In genomic region chr8:72487014-72487413, GRCm38 (mm10) we compare ENCODE assay signal across 23 mouse cellular contexts. TPM values are rescaled to one million over a fixed set of nuclear protein-coding genes. Genes with fewer than 3 reads are reported as not detected.
DNase-seq lines count a peak whose midpoint lies in the region; ATAC-seq and TF ChIP-seq lines count a peak whose summit lies in the region.
"Had no signal": no experiment of that assay in that cellular context is flagged by ENCODE, and none has a peak within 500 bp of the region (broad histone marks: within the 10 kb centered on the region; RNA-seq: fewer than 3 reads in every experiment).

No protein-coding gene starts in this region.

- no peak for DNase-seq in liver, postnatal 0 days
- DNase-seq in liver, embryonic 11.5 days (ENCODE audit: low spot score), result no peak
- DNase-seq in Muller cell, postnatal 12 days (ENCODE audit: inconsistent ontology term), result no peak
- no peak for DNase-seq in lung, adult 18-20 months
- DNase-seq: adrenal gland, postnatal 10 days; B cell, adult 2 months; cerebellum, adult 18-20 months; cerebellum, adult 9-11 months; cerebellum, postnatal 36 days; gastrocnemius, adult 2 months; gastrocnemius, postnatal 25 days; heart, adult 11 months; heart, postnatal 14 days had no signal

- H3K4me3 ChIP-seq in liver, postnatal 0 days (ENCODE audit: low read depth, low read length), result no peak overlapping the region; the same call in 1 of the 2 replicates
- H3K4me3 ChIP-seq in liver, embryonic 11.5 days (ENCODE audit: low read depth, low read length), result no peak overlapping the region
- H3K4me3 ChIP-seq: embryonic facial prominence, embryonic 10.5 days; gastrocnemius, adult 2 months; heart, embryonic 10.5 days; heart, embryonic 15.5 days; hindbrain, embryonic 13.5 days had no signal

- peak; percentile 14; the same call in 1 of the 2 replicates for TF ChIP-seq EP300 in liver, postnatal 0 days (IDR thresholded peaks at IDR 0.05; ENCODE audit: low read depth)

- H3K4me1 ChIP-seq in liver, postnatal 0 days (ENCODE audit: insufficient read depth), result peaks cover 25% of the 10 kb centered on the region
- peaks cover 10% of the 10 kb centered on the region for H3K4me1 ChIP-seq in liver, embryonic 11.5 days (replicated peaks; ENCODE audit: control insufficient read depth, insufficient read depth, low read length)

- H3K4me2 ChIP-seq in liver, postnatal 0 days (ENCODE audit: low read depth, low read length), result peak overlapping the region; percentile 36
- no peak overlapping the region for H3K4me2 ChIP-seq in liver, embryonic 11.5 days
- H3K4me2 ChIP-seq: heart, embryonic 15.5 days; hindbrain, embryonic 13.5 days had no signal

- no peaks in the 10 kb centered on the region for H3K27me3 ChIP-seq in liver, postnatal 0 days (ENCODE audit: insufficient read depth, low read length)
- H3K27me3 ChIP-seq in liver, embryonic 11.5 days (replicated peaks; ENCODE audit: control insufficient read depth, insufficient read depth, low read length), result no peaks in the 10 kb centered on the region
- H3K27me3 ChIP-seq: heart, embryonic 15.5 days; hindbrain, embryonic 13.5 days had no signal

- H3K9me3 ChIP-seq in liver, postnatal 0 days (ENCODE audit: low read length), result no peaks in the 10 kb centered on the region
- H3K9me3 ChIP-seq in liver, embryonic 11.5 days (ENCODE audit: control insufficient read depth, low read length), result no peaks in the 10 kb centered on the region
- H3K9me3 ChIP-seq: embryonic facial prominence, embryonic 10.5 days; G1E; heart, embryonic 10.5 days; heart, embryonic 15.5 days; hindbrain, embryonic 13.5 days had no signal

- peaks cover 64% of the 10 kb centered on the region for H3K36me3 ChIP-seq in liver, postnatal 0 days (replicated peaks; ENCODE audit: insufficient read depth, low read length)
- H3K36me3 ChIP-seq in liver, embryonic 11.5 days (ENCODE audit: control insufficient read depth, insufficient read depth, low read length), result peaks cover 25% of the 10 kb centered on the region; the same call in 1 of the 2 replicates

- no peak overlapping the region for H3K9ac ChIP-seq in liver, postnatal 0 days (replicated peaks)
- H3K9ac ChIP-seq in liver, embryonic 11.5 days (ENCODE audit: low read depth, low read length), result no peak overlapping the region
- H3K9ac ChIP-seq: heart, embryonic 15.5 days; hindbrain, embryonic 13.5 days had no signal

- H3K27ac ChIP-seq in liver, postnatal 0 days (ENCODE audit: low read depth), result peak overlapping the region; percentile 72
- no peak overlapping the region for H3K27ac ChIP-seq in liver, embryonic 11.5 days (ENCODE audit: low read depth, low read length)
- H3K27ac ChIP-seq: embryonic facial prominence, embryonic 10.5 days; gastrocnemius, adult 2 months; heart, embryonic 10.5 days; hindbrain, embryonic 13.5 days; hindbrain, postnatal 0 days had no signal

- TF ChIP-seq CTCF in liver, postnatal 0 days (IDR thresholded peaks at IDR 0.05; ENCODE audit: low read depth), result no peak

- ATAC-seq in liver, postnatal 0 days, result no peak
- no peak for ATAC-seq in liver, embryonic 11.5 days (replicated peaks; ENCODE audit: low FRiP score)
- ATAC-seq in common myeloid progenitor, adult 5-6 weeks (replicated peaks; ENCODE audit: low read depth, poor library complexity, severe bottlenecking), result 0 out of 2 replicates have a peak, but pooled peaks have one; percentile 16
- ATAC-seq in megakaryocyte progenitor cell, adult 5-6 weeks (replicated peaks; ENCODE audit: poor library complexity), result peak; percentile 47
- ATAC-seq: CD4-positive, CD25-positive, alpha-beta regulatory T cell, adult 4 months; forebrain, embryonic 14.5 days; hindbrain, postnatal 0 days had no signal

RNA-seq across cellular contexts. Expression of gene Slc35e1, which starts 5.4 kb away (rescaled TPM):
- 5.8 and 6.0 TPM in 2 replicates for polyA plus RNA-seq in liver, postnatal 0 days (2015; fragmentation: Nextera tagmentation; extraction: Ambion mirVana)
- 16.8 and 18.1 TPM in 2 replicates for polyA plus RNA-seq in liver, embryonic 11.5 days (2014; fragmentation: Nextera tagmentation; extraction: Ambion mirVana)
- 20.7 and 23.2 TPM in 2 replicates for total RNA-seq in common myeloid progenitor, adult 5-6 weeks (2017)
- 27.3 and 40.7 TPM in 2 replicates for total RNA-seq in megakaryocyte progenitor cell, adult 5-6 weeks (2015)
- total RNA-seq in megakaryocyte progenitor cell, adult 5-6 weeks (2017), result 26.8 and 30.3 TPM in 2 replicates

RNA-seq across cellular contexts. Expression of gene Cherp, which starts 12.0 kb away (rescaled TPM):
- polyA plus RNA-seq in liver, postnatal 0 days (2015; fragmentation: Nextera tagmentation; extraction: Ambion mirVana), result 9.2 and 11.2 TPM in 2 replicates
- polyA plus RNA-seq in liver, embryonic 11.5 days (2014; fragmentation: Nextera tagmentation; extraction: Ambion mirVana), result 90.1 and 92.8 TPM in 2 replicates
- 15.4 and 19.0 TPM in 2 replicates for total RNA-seq in common myeloid progenitor, adult 5-6 weeks (2017)
- 80.1 and 106 TPM in 2 replicates for total RNA-seq in megakaryocyte progenitor cell, adult 5-6 weeks (2015)
- 17.7 and 23.8 TPM in 2 replicates for total RNA-seq in megakaryocyte progenitor cell, adult 5-6 weeks (2017)

RNA-seq across cellular contexts. Expression of gene 1700030K09Rik, which starts 43.3 kb away (rescaled TPM):
- 2.1 and 2.2 TPM in 2 replicates for polyA plus RNA-seq in liver, postnatal 0 days (2015; fragmentation: Nextera tagmentation; extraction: Ambion mirVana)
- 11.6 and 14.0 TPM in 2 replicates for polyA plus RNA-seq in liver, embryonic 11.5 days (2014; fragmentation: Nextera tagmentation; extraction: Ambion mirVana)
- 4.0 and 7.7 TPM in 2 replicates for total RNA-seq in common myeloid progenitor, adult 5-6 weeks (2017)
- total RNA-seq in megakaryocyte progenitor cell, adult 5-6 weeks (2015), result 3.0 and 3.3 TPM in 2 replicates
- 6.3 and 6.5 TPM in 2 replicates for total RNA-seq in megakaryocyte progenitor cell, adult 5-6 weeks (2017)

RNA-seq across cellular contexts. Expression of gene Calr3, which starts 43.3 kb away (rescaled TPM):
- 0.46 and 0.72 TPM in 2 replicates for polyA plus RNA-seq in liver, postnatal 0 days (2015; fragmentation: Nextera tagmentation; extraction: Ambion mirVana)
- polyA plus RNA-seq in liver, embryonic 11.5 days (2014; fragmentation: Nextera tagmentation; extraction: Ambion mirVana), result 2.2 TPM in 2 replicates
- 1.9 and 3.5 TPM in 2 replicates for total RNA-seq in common myeloid progenitor, adult 5-6 weeks (2017)
- 2.2 TPM in 2 replicates for total RNA-seq in megakaryocyte progenitor cell, adult 5-6 weeks (2015)
- 2.9 TPM in 2 replicates for total RNA-seq in megakaryocyte progenitor cell, adult 5-6 weeks (2017)

Comparison
In these comparisons a context has a peak if more than half of its experiments do, and no peak if none do; other contexts are left out.
1. ATAC-seq: peak in common myeloid progenitor, adult 5-6 weeks (single experiment) and megakaryocyte progenitor cell, adult 5-6 weeks (single experiment); none in liver, postnatal 0 days (single experiment) and liver, embryonic 11.5 days (single experiment).